Mouse (Mus musculus) ES-E14 (cell line): Measurements from ENCODE around the gene Mcl1. TPM values are rescaled to one million over a fixed set of nuclear protein-coding genes. Genes with fewer than 3 reads are reported as not detected.

Experiments
- DNase-seq: peaks from one replicate; pipeline ENCODE4 v3.0.0-alpha.2; 2013; ENCODE audit warnings: low read depth, low spot score
- H3K27ac ChIP-seq: 2 replicates; pipeline ENCODE4 v1.5.1; 2012; ENCODE audit warnings: low read depth, mild to moderate bottlenecking, low read length, moderate library complexity, mixed read lengths; ENCODE audit not compliant: poor library complexity, insufficient read depth, severe bottlenecking
- H3K36me3 ChIP-seq: 2 replicates; pipeline ENCODE4 v1.6.1; 2012; ENCODE audit warnings: mild to moderate bottlenecking, low read length, moderate library complexity, mixed read lengths; ENCODE audit not compliant: control insufficient read depth, poor library complexity, insufficient read depth, severe bottlenecking
- H3K4me1 ChIP-seq, 2 experiments: fragments of 150-350 bp in 1 of 2; sonication (generic) in 1 of 2; 2 replicates each; pipeline ENCODE4 v1.6.1; 2012; ENCODE audit warnings: low read length in 2 of 2, mild to moderate bottlenecking in 1 of 2, mixed read lengths in 1 of 2; ENCODE audit not compliant: control insufficient read depth in 2 of 2, insufficient read depth in 2 of 2, poor library complexity in 1 of 2
- H3K4me3 ChIP-seq, 2 experiments: fragments of 150-350 bp in 1 of 2; sonication (generic) in 1 of 2; 2 replicates each; pipeline ENCODE4 v1.5.1; 2012; ENCODE audit warnings: low read length in 2 of 2, low read depth in 1 of 2, mild to moderate bottlenecking in 1 of 2, mixed read lengths in 1 of 2; ENCODE audit not compliant: insufficient read depth in 1 of 2, poor library complexity in 1 of 2, severe bottlenecking in 1 of 2
- H3K9ac ChIP-seq: 2 replicates; pipeline ENCODE4 v1.6.1; 2012; ENCODE audit warnings: low read depth, mild to moderate bottlenecking, low read length, mixed read lengths; ENCODE audit not compliant: poor library complexity, insufficient read depth, severe bottlenecking
- H3K9me3 ChIP-seq: fragments of 150-350 bp; sonication (generic); 2 replicates; pipeline ENCODE4 v1.6.1; 2012; ENCODE audit warnings: low read depth, mild to moderate bottlenecking, low read length; ENCODE audit not compliant: control insufficient read depth, insufficient read depth
- CHD2 ChIP-seq: IDR thresholded peaks from 2 replicates; pipeline ENCODE4 v1.6.1; 2014; ENCODE audit warnings: mild to moderate bottlenecking, low read depth, low read length, inconsistent platforms
- HCFC1 ChIP-seq: IDR thresholded peaks from 2 replicates; pipeline ENCODE4 v1.6.1; 2012; ENCODE audit warnings: low read length, inconsistent platforms, borderline replicate concordance; ENCODE audit not compliant: insufficient read depth
- MAFK ChIP-seq: IDR thresholded peaks from 2 replicates; pipeline ENCODE4 v1.6.1; 2014; ENCODE audit warnings: mild to moderate bottlenecking, low read depth, low read length, inconsistent platforms; ENCODE audit not compliant: insufficient read depth
- ZC3H11A ChIP-seq: IDR thresholded peaks from 2 replicates; pipeline ENCODE4 v1.6.1; 2012; ENCODE audit warnings: low read depth, mild to moderate bottlenecking, inconsistent platforms, low read length, borderline replicate concordance
- ZNF384 ChIP-seq: IDR thresholded peaks from 2 replicates; pipeline ENCODE4 v1.6.1; 2012; ENCODE audit warnings: low read depth, low read length, inconsistent platforms
- in situ Hi-C, 2 experiments: fragments of 600-800 bp; cut with MboI; formaldehyde crosslinking; loops; one replicate each; pipeline ENCODE4 v1.15.1; 2025; ENCODE audit warnings: low sequenced_read_pairs in 2 of 2, inconsistent platforms in 1 of 2; ENCODE audit not compliant: unreplicated experiment in 2 of 2
- total RNA-seq: library from RNA; depleted of rRNA; stranded (reverse); fragments of 300-350 nt; gene quantifications from 2 replicates; pipeline ENCODE4 v1.2.3, GENCODE M21; 2012

Gene Mcl1
- total RNA-seq, 1 experiment, result 207 TPM

DNA sequence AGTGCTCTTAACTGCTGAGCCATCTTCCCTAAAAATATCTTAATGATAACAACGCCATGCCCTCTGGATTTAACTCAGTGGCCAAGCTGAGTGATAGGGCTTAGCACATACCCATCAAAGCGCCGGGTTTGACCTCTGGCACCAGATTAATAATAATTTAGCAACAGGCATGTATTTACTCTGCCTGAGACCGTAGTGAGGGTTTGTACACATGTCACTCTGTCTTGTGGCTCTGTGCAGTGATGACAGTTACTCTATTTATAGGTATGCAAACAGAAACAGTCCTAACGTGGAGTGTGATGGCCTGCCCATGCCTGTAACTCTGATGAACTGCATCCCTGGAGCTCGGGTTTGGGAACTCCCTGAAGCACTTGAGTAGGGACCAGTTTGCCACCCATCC lies 34.1 kb downstream of the Mcl1 start:
- Histone ChIP-seq H3K27ac (no peak overlapping the region), H3K9me3 (no peaks in the 10 kb centered on the region), H3K9ac (no peak overlapping the region), H3K4me1 (peaks cover 2 to 5% of the 10 kb centered on the region in 2 experiments; a peak in 1 of 4 replicates), H3K36me3 (no peaks in the 10 kb centered on the region), H3K4me3 (no peak overlapping the region)
- TF ChIP-seq ZC3H11A (no peak), HCFC1 (no peak), CHD2 (no peak), ZNF384 (no peak), MAFK (no peak)
- DNase-seq, result no peak
- in situ Hi-C loops, result no loop called here

GRCm38 (mm10) chr3:95693821-95694807 lies 35.5 kb downstream of the Mcl1 start:
- no peak for TF ChIP-seq HCFC1
- no peak for TF ChIP-seq ZNF384
- TF ChIP-seq CHD2, result no peak
- no peak for TF ChIP-seq MAFK
- no peak for TF ChIP-seq ZC3H11A
- Histone ChIP-seq H3K9ac (no peak overlapping the region), H3K36me3 (no peaks in the 10 kb centered on the region), H3K4me3 (no peak overlapping the region), H3K27ac (no peak overlapping the region), H3K9me3 (no peaks in the 10 kb centered on the region), H3K4me1 (peaks cover 2 to 3% of the 10 kb centered on the region in 2 experiments; a peak in 1 of 4 replicates)
- DNase-seq, result no peak
- in situ Hi-C loops, result no loop called here

- DNase-seq, result no peak
- TF ChIP-seq MAFK, result no peak
- TF ChIP-seq HCFC1, result no peak
- TF ChIP-seq CHD2, result no peak
- TF ChIP-seq ZC3H11A, result no peak
- no peak for TF ChIP-seq ZNF384
- H3K9me3 ChIP-seq, result no peaks in the 10 kb centered on the region
- no peak overlapping the region for H3K9ac ChIP-seq
- no peaks in the 10 kb centered on the region for H3K36me3 ChIP-seq
- no peak overlapping the region for H3K27ac ChIP-seq
- no peak overlapping the region for H3K4me3 ChIP-seq
- in situ Hi-C loops, result no loop called here
- H3K4me1 ChIP-seq, result peaks cover 0 to 4% of the 10 kb centered on the region in 2 experiments; a peak in 2 of 4 replicates
These were observed 36.5 kb downstream of the Mcl1 start for GRCm38 (mm10) chr3:95694808-95695703.

- Histone ChIP-seq H3K9me3 (no peaks in the 10 kb centered on the region), H3K4me1 (peaks cover 0 to 11% of the 10 kb centered on the region in 2 experiments; a peak in 3 of 4 replicates), H3K9ac (no peak overlapping the region), H3K27ac (no peak overlapping the region), H3K36me3 (no peaks in the 10 kb centered on the region), H3K4me3 (no peak overlapping the region)
- DNase-seq, result no peak
- TF ChIP-seq MAFK (no peak), ZNF384 (no peak), ZC3H11A (no peak), HCFC1 (no peak), CHD2 (no peak)
- in situ Hi-C loops, result no loop called here
These were observed 37.2 kb downstream of the Mcl1 start for GRCm38 (mm10) chr3:95695796-95696195.
